Mouse (Mus musculus) E14TG2a.4 (cell line): ENCODE data around the gene Ccdc149.

ENCODE experiments used
- CTCF ChIP-seq: conservative IDR thresholded peaks from 2 replicates; pipeline ENCODE4 v1.5.1; 2014; ENCODE audit warnings: low read length
- POU5F1 ChIP-seq: IDR thresholded peaks from 2 replicates; pipeline ENCODE4 v1.6.1; 2014; ENCODE audit warnings: low read length, borderline replicate concordance

- TF ChIP-seq CTCF = no peak
- no peak for TF ChIP-seq POU5F1
Observed at GRCm38 (mm10) chr5:52393756-52394155, 77.6 kb downstream of the Ccdc149 start.
